Mouse (Mus musculus): ENCODE results near the gene Taok1. TPM values are rescaled to one million over a fixed set of nuclear protein-coding genes. Genes with fewer than 3 reads are reported as not detected.

Gene Taok1
- total RNA-seq, 2 experiments from 2014 or later = 33.7 to 36.4 TPM

Other genes starting within 250 kb of the Taok1 start
- 100 to 1,000 TPM; 140 to 181 TPM for gene Coro6, start 145.4 kb downstream of the Taok1 start, total RNA-seq (2021)
- gene Ankrd13b, start 118.1 kb downstream of the Taok1 start, total RNA-seq (2021) = 1 to 10 TPM; 7.3 to 8.3 TPM
- 10 to 100 TPM; 23.9 to 25.5 TPM for gene Git1, start 114.3 kb downstream of the Taok1 start, total RNA-seq (2021)
- under 1 TPM; 0.28 to 0.52 TPM for gene Abhd15, start 92.7 kb downstream of the Taok1 start, total RNA-seq (2021)
- gene Trp53i13, start 91.8 kb downstream of the Taok1 start, total RNA-seq (2021) = 1 to 10 TPM; 2.9 to 3.6 TPM
- gene Gm10392, start 88.6 kb downstream of the Taok1 start, total RNA-seq (2021) = not detected
- 10 to 100 TPM; 31.2 to 35.4 TPM for gene Nufip2, start 78.3 kb upstream of the Taok1 start, total RNA-seq (2021)
- gene Cryba1, start 117.5 kb upstream of the Taok1 start, total RNA-seq (2021) = not detected
- gene Myo18a, start 155.4 kb upstream of the Taok1 start, total RNA-seq (2021) = 100 to 1,000 TPM; 331 to 334 TPM
- not detected for gene Gm10277, start 179.9 kb upstream of the Taok1 start, total RNA-seq (2021)

All from gastrocnemius, postnatal 36 days (tissue).